Mouse (Mus musculus): ENCODE results near the gene Iqsec1. TPM values are rescaled to one million over a fixed set of nuclear protein-coding genes. Genes with fewer than 3 reads are reported as not detected.

The Iqsec1 gene
- polyA plus RNA-seq, 1 experiment, result 41.7 TPM

GRCm38 (mm10) chr6:90913771-90914170 lies 74.7 kb downstream of the Iqsec1 start:
- no peaks in the 10 kb centered on the region for H3K4me1 ChIP-seq (ENCODE audit: control insufficient read depth, insufficient read depth, low read length)
- no peaks in the 10 kb centered on the region for H3K9me3 ChIP-seq (replicated peaks; ENCODE audit: control insufficient read depth, insufficient read depth, low read length, poor library complexity, severe bottlenecking)
- H3K27me3 ChIP-seq (ENCODE audit: control insufficient read depth, insufficient read depth, low read length, poor library complexity, severe bottlenecking), result no peaks in the 10 kb centered on the region
- H3K4me3 ChIP-seq (ENCODE audit: low read depth, low read length), result no peak overlapping the region
- H3K9ac ChIP-seq (ENCODE audit: low read depth, poor library complexity, severe bottlenecking), result no peak overlapping the region
- no peak for TF ChIP-seq POLR2A (IDR thresholded peaks at IDR 0.05; ENCODE audit: insufficient read depth, low read length)
- no peak for TF ChIP-seq EP300 (IDR thresholded peaks at IDR 0.05; ENCODE audit: insufficient read depth, low read depth, low read length)
- H3K27ac ChIP-seq (ENCODE audit: insufficient read depth, low read length), result no peak overlapping the region
- H3K36me3 ChIP-seq (ENCODE audit: control insufficient read depth, insufficient read depth, low read length, poor library complexity, severe bottlenecking), result no peaks in the 10 kb centered on the region

DNA sequence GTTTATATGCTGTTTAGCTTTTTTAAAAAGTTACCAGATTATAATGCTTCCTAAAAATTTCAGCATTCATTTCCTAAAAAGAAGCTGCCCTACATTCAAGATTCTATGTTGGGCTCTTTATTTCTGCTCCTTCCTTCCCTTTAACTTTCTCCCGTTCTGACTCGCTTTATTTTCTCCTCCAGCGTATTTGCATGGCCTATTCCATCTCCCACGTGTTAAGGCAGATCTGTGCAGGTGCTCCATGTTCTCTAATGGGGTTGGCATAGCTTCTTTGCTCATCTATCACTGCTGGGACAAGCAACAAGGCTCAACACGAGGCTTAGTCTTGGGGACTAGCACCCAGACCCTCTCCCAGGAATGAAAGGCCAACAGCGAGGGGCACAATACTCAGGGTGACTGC lies 75.7 kb downstream of the Iqsec1 start:
- TF ChIP-seq CTCF (IDR thresholded peaks at IDR 0.05; ENCODE audit: low read depth, low read length) (no peak), EP300 (IDR thresholded peaks at IDR 0.05; ENCODE audit: insufficient read depth, low read depth, low read length) (no peak), POLR2A (IDR thresholded peaks at IDR 0.05; ENCODE audit: insufficient read depth, low read length) (no peak)
- Histone ChIP-seq H3K27me3 (ENCODE audit: control insufficient read depth, insufficient read depth, low read length, poor library complexity, severe bottlenecking) (no peaks in the 10 kb centered on the region), H3K4me3 (ENCODE audit: low read depth, low read length) (no peak overlapping the region), H3K9ac (ENCODE audit: low read depth, poor library complexity, severe bottlenecking) (no peak overlapping the region), H3K9me3 (replicated peaks; ENCODE audit: control insufficient read depth, insufficient read depth, low read length, poor library complexity, severe bottlenecking) (no peaks in the 10 kb centered on the region), H3K4me1 (ENCODE audit: control insufficient read depth, insufficient read depth, low read length) (no peaks in the 10 kb centered on the region), H3K27ac (ENCODE audit: insufficient read depth, low read length) (no peak overlapping the region), H3K36me3 (ENCODE audit: control insufficient read depth, insufficient read depth, low read length, poor library complexity, severe bottlenecking) (no peaks in the 10 kb centered on the region)

GRCm38 (mm10) chr6:90904143-90904542 lies 84.3 kb downstream of the Iqsec1 start:
- H3K9ac ChIP-seq (ENCODE audit: low read depth, poor library complexity, severe bottlenecking), result no peak overlapping the region
- TF ChIP-seq CTCF (IDR thresholded peaks at IDR 0.05; ENCODE audit: low read depth, low read length) (no peak), EP300 (IDR thresholded peaks at IDR 0.05; ENCODE audit: insufficient read depth, low read depth, low read length) (no peak), POLR2A (IDR thresholded peaks at IDR 0.05; ENCODE audit: insufficient read depth, low read length) (no peak)

GRCm38 (mm10) chr6:90900302-90900701 lies 88.2 kb downstream of the Iqsec1 start:
- no peaks in the 10 kb centered on the region for H3K4me1 ChIP-seq (ENCODE audit: control insufficient read depth, insufficient read depth, low read length)
- no peaks in the 10 kb centered on the region for H3K9me3 ChIP-seq (replicated peaks; ENCODE audit: control insufficient read depth, insufficient read depth, low read length, poor library complexity, severe bottlenecking)
- H3K4me3 ChIP-seq (ENCODE audit: low read depth, low read length), result no peak overlapping the region
- no peak overlapping the region for H3K27ac ChIP-seq (ENCODE audit: insufficient read depth, low read length)
- H3K36me3 ChIP-seq (ENCODE audit: control insufficient read depth, insufficient read depth, low read length, poor library complexity, severe bottlenecking), result no peaks in the 10 kb centered on the region
- TF ChIP-seq EP300 (IDR thresholded peaks at IDR 0.05; ENCODE audit: insufficient read depth, low read depth, low read length) (no peak), CTCF (IDR thresholded peaks at IDR 0.05; ENCODE audit: low read depth, low read length) (no peak), POLR2A (IDR thresholded peaks at IDR 0.05; ENCODE audit: insufficient read depth, low read length) (no peak)
- H3K27me3 ChIP-seq (ENCODE audit: control insufficient read depth, insufficient read depth, low read length, poor library complexity, severe bottlenecking), result no peaks in the 10 kb centered on the region
- H3K9ac ChIP-seq (ENCODE audit: low read depth, poor library complexity, severe bottlenecking), result no peak overlapping the region

More at GRCm38 (mm10) chr6:90904143-90904542, 84.3 kb downstream of the Iqsec1 start:
- Histone ChIP-seq H3K9me3 (replicated peaks; ENCODE audit: control insufficient read depth, insufficient read depth, low read length, poor library complexity, severe bottlenecking) (no peaks in the 10 kb centered on the region), H3K4me1 (ENCODE audit: control insufficient read depth, insufficient read depth, low read length) (no peaks in the 10 kb centered on the region), H3K4me3 (ENCODE audit: low read depth, low read length) (no peak overlapping the region), H3K36me3 (ENCODE audit: control insufficient read depth, insufficient read depth, low read length, poor library complexity, severe bottlenecking) (no peaks in the 10 kb centered on the region), H3K27me3 (ENCODE audit: control insufficient read depth, insufficient read depth, low read length, poor library complexity, severe bottlenecking) (no peaks in the 10 kb centered on the region), H3K27ac (ENCODE audit: insufficient read depth, low read length) (no peak overlapping the region)

GRCm38 (mm10) chr6:90899266-90899665 lies 89.2 kb downstream of the Iqsec1 start:
- no peaks in the 10 kb centered on the region for H3K4me1 ChIP-seq (ENCODE audit: control insufficient read depth, insufficient read depth, low read length)
- TF ChIP-seq CTCF (IDR thresholded peaks at IDR 0.05; ENCODE audit: low read depth, low read length), result no peak
- TF ChIP-seq POLR2A (IDR thresholded peaks at IDR 0.05; ENCODE audit: insufficient read depth, low read length), result no peak
- no peak for TF ChIP-seq EP300 (IDR thresholded peaks at IDR 0.05; ENCODE audit: insufficient read depth, low read depth, low read length)
- H3K27ac ChIP-seq (ENCODE audit: insufficient read depth, low read length), result no peak overlapping the region
- no peaks in the 10 kb centered on the region for H3K9me3 ChIP-seq (replicated peaks; ENCODE audit: control insufficient read depth, insufficient read depth, low read length, poor library complexity, severe bottlenecking)
- no peaks in the 10 kb centered on the region for H3K27me3 ChIP-seq (ENCODE audit: control insufficient read depth, insufficient read depth, low read length, poor library complexity, severe bottlenecking)
- H3K36me3 ChIP-seq (ENCODE audit: control insufficient read depth, insufficient read depth, low read length, poor library complexity, severe bottlenecking), result no peaks in the 10 kb centered on the region
- no peak overlapping the region for H3K4me3 ChIP-seq (ENCODE audit: low read depth, low read length)
- no peak overlapping the region for H3K9ac ChIP-seq (ENCODE audit: low read depth, poor library complexity, severe bottlenecking)

GRCm38 (mm10) chr6:90898107-90898506 lies 90.4 kb downstream of the Iqsec1 start:
- Histone ChIP-seq H3K4me3 (ENCODE audit: low read depth, low read length) (no peak overlapping the region), H3K36me3 (ENCODE audit: control insufficient read depth, insufficient read depth, low read length, poor library complexity, severe bottlenecking) (no peaks in the 10 kb centered on the region), H3K4me1 (ENCODE audit: control insufficient read depth, insufficient read depth, low read length) (no peaks in the 10 kb centered on the region), H3K9me3 (replicated peaks; ENCODE audit: control insufficient read depth, insufficient read depth, low read length, poor library complexity, severe bottlenecking) (no peaks in the 10 kb centered on the region), H3K9ac (ENCODE audit: low read depth, poor library complexity, severe bottlenecking) (no peak overlapping the region), H3K27me3 (ENCODE audit: control insufficient read depth, insufficient read depth, low read length, poor library complexity, severe bottlenecking) (no peaks in the 10 kb centered on the region), H3K27ac (ENCODE audit: insufficient read depth, low read length) (no peak overlapping the region)
- TF ChIP-seq EP300 (IDR thresholded peaks at IDR 0.05; ENCODE audit: insufficient read depth, low read depth, low read length) (no peak), POLR2A (IDR thresholded peaks at IDR 0.05; ENCODE audit: insufficient read depth, low read length) (no peak), CTCF (IDR thresholded peaks at IDR 0.05; ENCODE audit: low read depth, low read length) (no peak)
